Mouse (Mus musculus) megakaryocyte, embryonic 14.5 days (primary cell): ENCODE measurements around the gene Tmem229b.

Experiments used
- FLI1 ChIP-seq: IDR thresholded peaks from 2 replicates; pipeline ENCODE4 v1.6.1; 2012; ENCODE audit warnings: low read length, inconsistent platforms, mixed read lengths
- GATA1 ChIP-seq: IDR thresholded peaks from 3 replicates; pipeline ENCODE4 v1.6.1; 2012; ENCODE audit warnings: mixed read lengths, low read length, inconsistent platforms, borderline replicate concordance

- TF ChIP-seq FLI1 (no peak), GATA1 (no peak)
These were observed 36.7 kb downstream of the Tmem229b start for GRCm38 (mm10) chr12:78970725-78971124.
